Comparison of ENCODE assay signal across 29 mouse cellular contexts in the genomic region with DNA sequence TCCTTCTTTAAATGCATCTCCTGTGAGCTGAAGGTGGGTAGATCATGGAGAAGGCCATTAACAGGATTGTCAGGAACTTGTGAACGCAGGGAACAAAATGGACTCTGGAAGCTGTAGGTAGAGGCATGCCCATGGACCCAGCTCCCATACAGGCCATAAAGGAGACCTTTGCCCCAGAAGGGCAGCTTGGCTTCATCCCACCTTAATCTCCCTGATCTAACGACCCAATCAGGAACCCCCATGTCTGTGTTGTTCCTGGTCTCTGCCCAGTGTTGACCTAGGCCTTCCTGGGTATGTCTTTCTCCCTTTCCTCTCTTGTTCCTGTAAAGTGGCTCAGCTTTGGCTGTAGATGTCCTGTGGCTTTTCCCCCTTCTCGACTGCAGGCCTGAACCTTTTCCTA. TPM values are rescaled to one million over a fixed set of nuclear protein-coding genes. Genes with fewer than 3 reads are reported as not detected.
DNase-seq lines count a peak whose midpoint lies in the region; ATAC-seq and TF ChIP-seq lines count a peak whose summit lies in the region.
"Had no signal": no experiment of that assay in that cellular context is flagged by ENCODE, and none has a peak within 500 bp of the region (broad histone marks: within the 10 kb centered on the region; RNA-seq: fewer than 3 reads in every experiment).

No protein-coding gene starts in this region.

- no peak for TF ChIP-seq EP300 in heart, adult 2 months (IDR thresholded peaks at IDR 0.05; ENCODE audit: insufficient read depth, low read depth, low read length)

- no peak for TF ChIP-seq CTCF in heart, adult 2 months (IDR thresholded peaks at IDR 0.05)
- TF ChIP-seq CTCF in thymus, adult 2 months (IDR thresholded peaks at IDR 0.05; ENCODE audit: borderline replicate concordance, control insufficient read depth, extremely low read depth, insufficient read depth, low read length, poor library complexity): no peak

- no peaks in the 10 kb centered on the region for H3K27me3 ChIP-seq in heart, embryonic 16.5 days (ENCODE audit: control insufficient read depth, insufficient read depth, low read length)
- no peaks in the 10 kb centered on the region for H3K27me3 ChIP-seq in heart, adult 2 months (ENCODE audit: control insufficient read depth, insufficient read depth, low read length)
- H3K27me3 ChIP-seq in thymus, adult 2 months (ENCODE audit: control insufficient read depth, insufficient read depth, low read length): no peaks in the 10 kb centered on the region
- H3K27me3 ChIP-seq in limb, embryonic 14.5 days (ENCODE audit: control insufficient read depth, insufficient read depth, low read length): no peaks in the 10 kb centered on the region
- H3K27me3 ChIP-seq: embryonic facial prominence, embryonic 15.5 days; forebrain, embryonic 13.5 days; neural tube, embryonic 12.5 days had no signal

- ATAC-seq in heart, embryonic 16.5 days (replicated peaks; ENCODE audit: extremely low read depth, insufficient read depth, low FRiP score): no peak
- ATAC-seq in limb, embryonic 14.5 days (ENCODE audit: low FRiP score, low read depth): no peak
- ATAC-seq: forebrain, embryonic 13.5 days; midbrain, embryonic 16.5 days had no signal

- H3K4me3 ChIP-seq in heart, embryonic 16.5 days (ENCODE audit: low read length): no peak overlapping the region
- no peak overlapping the region for H3K4me3 ChIP-seq in heart, adult 2 months
- no peak overlapping the region for H3K4me3 ChIP-seq in thymus, adult 2 months (ENCODE audit: control insufficient read depth, insufficient read depth, low read length)
- no peak overlapping the region for H3K4me3 ChIP-seq in limb, embryonic 14.5 days (replicated peaks; ENCODE audit: low read length)
- H3K4me3 ChIP-seq: embryonic facial prominence, embryonic 15.5 days; forebrain, embryonic 13.5 days; neural tube, embryonic 12.5 days had no signal

- H3K79me2 ChIP-seq in heart, adult 2 months (replicated peaks; ENCODE audit: control insufficient read depth, insufficient read depth, low read length): no peaks in the 10 kb centered on the region; the same call in 1 of the 2 replicates

- WGBS in heart, embryonic 16.5 days: 73% methylated on average over 3 of the region's 3 CpGs
- 79% methylated on average over 3 of the region's 3 CpGs for WGBS in heart, adult 2 months
- 85% methylated on average over 3 of the region's 3 CpGs for WGBS in thymus, adult 2 months
- 89% methylated on average over 3 of the region's 3 CpGs for WGBS in limb, embryonic 14.5 days

- DNase-seq in heart, adult 2 months: no peak
- no peak for DNase-seq in thymus, adult 2 months
- DNase-seq in thymus, postnatal 36 days: no peak
- no peak for DNase-seq in limb, embryonic 14.5 days (ENCODE audit: low spot score)
- DNase-seq in layer of hippocampus, postnatal 25 days (ENCODE audit: extremely low spot score in 1 of 2, low spot score in 1 of 2): no peak
- DNase-seq: adrenal gland, postnatal 25 days; cerebellum, adult 18-20 months; cerebellum, postnatal 14 days; gastrocnemius, postnatal 25 days; heart, adult 18-20 months; heart, postnatal 10 days; kidney, adult 2 months; kidney, postnatal 36 days; layer of hippocampus, postnatal 36 days; lung, postnatal 36 days; right cerebral cortex, postnatal 4 days had no signal

- H3K27ac ChIP-seq in heart, embryonic 16.5 days (ENCODE audit: low read length): peak overlapping the region; percentile 52
- no peak overlapping the region for H3K27ac ChIP-seq in heart, adult 2 months
- H3K27ac ChIP-seq in thymus, adult 2 months (ENCODE audit: control insufficient read depth, insufficient read depth, low read length): peak overlapping the region; percentile 58
- 0 out of 2 replicates have a peak overlapping the region, but pooled peaks have one; percentile 1 for H3K27ac ChIP-seq in limb, embryonic 14.5 days (replicated peaks; ENCODE audit: low read depth, low read length)
- H3K27ac ChIP-seq: embryonic facial prominence, embryonic 15.5 days; forebrain, embryonic 13.5 days; hindbrain, embryonic 14.5 days; neural tube, embryonic 12.5 days had no signal

- no peak overlapping the region for H3K4me2 ChIP-seq in heart, embryonic 16.5 days (ENCODE audit: low read depth, low read length)
- H3K4me2 ChIP-seq in limb, embryonic 14.5 days (replicated peaks; ENCODE audit: low read depth, low read length, severe bottlenecking): no peak overlapping the region
- H3K4me2 ChIP-seq: embryonic facial prominence, embryonic 15.5 days; forebrain, embryonic 13.5 days; hindbrain, embryonic 14.5 days; midbrain, embryonic 11.5 days; neural tube, embryonic 12.5 days had no signal

- H3K9me3 ChIP-seq in heart, embryonic 16.5 days (replicated peaks; ENCODE audit: control insufficient read depth, low read length): peaks cover 3% of the 10 kb centered on the region; the same call in 1 of the 2 replicates
- no peaks in the 10 kb centered on the region for H3K9me3 ChIP-seq in limb, embryonic 14.5 days (ENCODE audit: control insufficient read depth, low read length)
- H3K9me3 ChIP-seq: embryonic facial prominence, embryonic 15.5 days; forebrain, embryonic 13.5 days; neural tube, embryonic 12.5 days had no signal

- H3K4me1 ChIP-seq in heart, embryonic 16.5 days (ENCODE audit: control insufficient read depth, insufficient read depth, low read length): peaks cover 12% of the 10 kb centered on the region
- peaks cover 5% of the 10 kb centered on the region for H3K4me1 ChIP-seq in heart, adult 2 months (ENCODE audit: control insufficient read depth, insufficient read depth, low read length)
- peaks cover 14% of the 10 kb centered on the region for H3K4me1 ChIP-seq in thymus, adult 2 months (replicated peaks; ENCODE audit: control insufficient read depth, insufficient read depth, low read length)
- peaks cover 15% of the 10 kb centered on the region for H3K4me1 ChIP-seq in limb, embryonic 14.5 days (ENCODE audit: control insufficient read depth, insufficient read depth, low read length)

- H3K9ac ChIP-seq in heart, embryonic 16.5 days (ENCODE audit: low read length): no peak overlapping the region
- no peak overlapping the region for H3K9ac ChIP-seq in heart, adult 2 months (ENCODE audit: low read depth, low read length)
- H3K9ac ChIP-seq in limb, embryonic 14.5 days (ENCODE audit: low read depth, low read length, severe bottlenecking): no peak overlapping the region
- H3K9ac ChIP-seq: embryonic facial prominence, embryonic 15.5 days; forebrain, embryonic 13.5 days; hindbrain, embryonic 14.5 days; neural tube, embryonic 12.5 days had no signal

- intact Hi-C loops in heart, adult 2 months (cut with DNase I): no loop called here

- peaks cover 6% of the 10 kb centered on the region; the same call in 1 of the 2 replicates for H3K36me3 ChIP-seq in heart, embryonic 16.5 days (ENCODE audit: control insufficient read depth, insufficient read depth)
- no peaks in the 10 kb centered on the region for H3K36me3 ChIP-seq in heart, adult 2 months (ENCODE audit: control insufficient read depth, insufficient read depth, low read length)
- no peaks in the 10 kb centered on the region for H3K36me3 ChIP-seq in thymus, adult 2 months (ENCODE audit: control insufficient read depth, insufficient read depth, low read length)
- peaks cover 15% of the 10 kb centered on the region; the same call in 1 of the 2 replicates for H3K36me3 ChIP-seq in limb, embryonic 14.5 days (ENCODE audit: control insufficient read depth, insufficient read depth, low read length)
- H3K36me3 ChIP-seq: neural tube, embryonic 12.5 days had no signal

- no peak for TF ChIP-seq POLR2A in heart, adult 2 months (IDR thresholded peaks at IDR 0.05; ENCODE audit: insufficient read depth, low read depth, low read length)
- no peak for TF ChIP-seq POLR2A in thymus, adult 2 months (IDR thresholded peaks at IDR 0.05; ENCODE audit: control insufficient read depth, extremely low read depth, insufficient read depth, low read length, poor library complexity)
- TF ChIP-seq POLR2A in limb, embryonic 14.5 days (IDR thresholded peaks at IDR 0.05; ENCODE audit: borderline replicate concordance, extremely low read depth, insufficient read depth, insufficient read length): no peak

RNA-seq across cellular contexts. Expression of a gene that starts 23.9 kb away (rescaled TPM):
- 4.7 and 5.0 TPM in 2 replicates for polyA plus RNA-seq in heart, embryonic 16.5 days (2015; fragmentation: Nextera tagmentation; extraction: Ambion mirVana)
- total RNA-seq in heart, adult 2 months (2021): 10 to 100 TPM; 18.9 to 21.8 TPM
- 9.4 and 16.8 TPM in 2 replicates for polyA plus RNA-seq in heart, adult 2 months (2012; rRNA removed)
- 6.5 and 8.8 TPM in 2 replicates for polyA plus RNA-seq in thymus, adult 2 months (2012; rRNA removed)
- polyA plus RNA-seq in limb, embryonic 14.5 days (2012; rRNA removed): 34.8 and 34.9 TPM in 2 replicates
- 11.3 and 16.2 TPM in 2 replicates for polyA plus RNA-seq in limb, embryonic 14.5 days (2014; fragmentation: Nextera tagmentation; extraction: Ambion mirVana)
- 10 to 100 TPM; 13.3 to 13.8 TPM for total RNA-seq in layer of hippocampus, postnatal 25 days (2021)
- total RNA-seq: hematopoietic stem cell, adult 5-6 weeks; megakaryocyte, adult 5-6 weeks had no signal

RNA-seq across cellular contexts. Expression of a gene that starts 47.1 kb away (rescaled TPM):
- polyA plus RNA-seq in heart, embryonic 16.5 days (2015; fragmentation: Nextera tagmentation; extraction: Ambion mirVana): 0.20 and 0.25 TPM in 2 replicates
- total RNA-seq in heart, adult 2 months (2021): not detected
- 0.14 and 0.23 TPM in 2 replicates for polyA plus RNA-seq in heart, adult 2 months (2012; rRNA removed)
- polyA plus RNA-seq in thymus, adult 2 months (2012; rRNA removed): 0.12 TPM in 1 of 2 replicates, not detected in the other
- polyA plus RNA-seq in limb, embryonic 14.5 days (2012; rRNA removed): 0.05 and 0.23 TPM in 2 replicates
- polyA plus RNA-seq in limb, embryonic 14.5 days (2014; fragmentation: Nextera tagmentation; extraction: Ambion mirVana): 0.15 TPM in 1 of 2 replicates, not detected in the other
- under 1 TPM; 0.22 to 0.49 TPM for total RNA-seq in layer of hippocampus, postnatal 25 days (2021)
- total RNA-seq: adrenal gland, adult 18-20 months; adrenal gland, postnatal 25 days; gastrocnemius, postnatal 25 days; heart, adult 18-20 months; heart, postnatal 10 days; hematopoietic stem cell, adult 5-6 weeks; layer of hippocampus, postnatal 36 days; megakaryocyte, adult 5-6 weeks had no signal
- polyA plus RNA-seq: kidney, embryonic 16.5 days; liver, embryonic 16.5 days; thymus, postnatal 0 days had no signal
